Mouse (Mus musculus): ENCODE measurements around the gene Rab14.

GRCm38 (mm10) chr2:35203729-35204128 lies 2.8 kb upstream of the Rab14 start:
- no peak for TF ChIP-seq POLR2AphosphoS2 (IDR thresholded peaks at IDR 0.05; ENCODE audit: insufficient read length, low read depth)
- no peak for TF ChIP-seq MYOD1 (IDR thresholded peaks at IDR 0.05; ENCODE audit: control insufficient read depth in 1 of 3, insufficient read length in 2 of 3, low read depth in 2 of 3)
- no peak for TF ChIP-seq POLR2A (IDR thresholded peaks at IDR 0.05; ENCODE audit: insufficient read length, low read depth)
- no peak for TF ChIP-seq E2F4 (IDR thresholded peaks at IDR 0.05; ENCODE audit: insufficient read depth)
